Mouse (Mus musculus) midbrain, embryonic 16.5 days (tissue): Measurements from ENCODE around the gene Zfp658. TPM values are rescaled to one million over a fixed set of nuclear protein-coding genes. Genes with fewer than 3 reads are reported as not detected.

Experiments
- ATAC-seq: fragments of 200-750 bp; cut with Nextera tagmentation; 2 replicates; pipeline ENCODE4 v1.8.0; 2017; ENCODE audit warnings: moderate TSS enrichment
- H3K27ac ChIP-seq: fragments of 300-500 bp; sonication (generic); 2 replicates; pipeline ENCODE4 v1.5.1; 2014; ENCODE audit warnings: mild to moderate bottlenecking, low read length, mixed read lengths
- H3K27me3 ChIP-seq: fragments of 300-500 bp; sonication (generic); 2 replicates; pipeline ENCODE4 v1.6.1; 2014; ENCODE audit warnings: low read depth, low read length, mixed read lengths; ENCODE audit not compliant: control insufficient read depth, insufficient read depth
- H3K36me3 ChIP-seq: fragments of 300-500 bp; sonication (generic); 2 replicates; pipeline ENCODE4 v1.6.1; 2014; ENCODE audit warnings: mild to moderate bottlenecking, low read length, moderate library complexity, mixed read lengths; ENCODE audit not compliant: control insufficient read depth, insufficient read depth
- H3K4me1 ChIP-seq: fragments of 300-500 bp; sonication (generic); 2 replicates; pipeline ENCODE4 v1.6.1; 2014; ENCODE audit warnings: mild to moderate bottlenecking, low read length, mixed read lengths; ENCODE audit not compliant: control insufficient read depth, insufficient read depth
- H3K4me2 ChIP-seq: fragments of 300-500 bp; sonication (generic); 2 replicates; pipeline ENCODE4 v1.6.1; 2014; ENCODE audit warnings: mild to moderate bottlenecking, low read length, mixed read lengths
- H3K4me3 ChIP-seq: fragments of 300-500 bp; sonication (generic); 2 replicates; pipeline ENCODE4 v1.5.1; 2014; ENCODE audit warnings: low read depth, mild to moderate bottlenecking, low read length, moderate library complexity, mixed read lengths
- H3K9ac ChIP-seq: fragments of 300-500 bp; sonication (generic); 2 replicates; pipeline ENCODE4 v1.6.1; 2014; ENCODE audit warnings: low read depth, low read length, mixed read lengths
- H3K9me3 ChIP-seq: fragments of 300-500 bp; sonication (generic); replicated peaks from 2 replicates; pipeline ENCODE4 v1.6.1; 2014; ENCODE audit warnings: mild to moderate bottlenecking, low read length, mixed read lengths; ENCODE audit not compliant: control insufficient read depth, poor library complexity, severe bottlenecking
- WGBS: fragments of 180-500 bp; shearing (Covaris S2); extraction: QIAGEN DNeasy Blood & Tissue Kit; methylation state at CpG from one replicate; pipeline ENCODE4 v1.1.7; 2014; 5-methylcytosine and 5-hydroxymethylcytosine counted together
- polyA plus RNA-seq: library from polyadenylated mRNA; unstranded; fragments of >200 nt; fragmentation: Nextera tagmentation; extraction: Ambion mirVana; gene quantifications from 2 replicates; pipeline ENCODE4 v1.2.1, GENCODE M21; 2015

Zfp658 gene
- polyA plus RNA-seq = 9.1 and 9.9 TPM in 2 replicates

- ATAC-seq = peak; percentile 95
- under 1% methylated on average over 27 of the region's 27 CpGs for WGBS
- Histone ChIP-seq H3K4me3 (peak within 1 kb of the TSS; percentile 78), H3K27ac (peak within 1 kb of the TSS; percentile 92), H3K4me1 (peaks cover 19% of the 10 kb centered on the region), H3K36me3 (peaks cover 4% of the 10 kb centered on the region; the same call in 1 of the 2 replicates), H3K4me2 (peak within 1 kb of the TSS; percentile 95), H3K9me3 (no peaks in the 10 kb centered on the region), H3K9ac (peak within 1 kb of the TSS; percentile 81), H3K27me3 (no peaks in the 10 kb centered on the region)
Observed at GRCm38 (mm10) chr7:43562006-43562633, at the start of gene Zfp658. Gene Zfp658, plus strand, starts transcription at chr7:43562256.

DNA sequence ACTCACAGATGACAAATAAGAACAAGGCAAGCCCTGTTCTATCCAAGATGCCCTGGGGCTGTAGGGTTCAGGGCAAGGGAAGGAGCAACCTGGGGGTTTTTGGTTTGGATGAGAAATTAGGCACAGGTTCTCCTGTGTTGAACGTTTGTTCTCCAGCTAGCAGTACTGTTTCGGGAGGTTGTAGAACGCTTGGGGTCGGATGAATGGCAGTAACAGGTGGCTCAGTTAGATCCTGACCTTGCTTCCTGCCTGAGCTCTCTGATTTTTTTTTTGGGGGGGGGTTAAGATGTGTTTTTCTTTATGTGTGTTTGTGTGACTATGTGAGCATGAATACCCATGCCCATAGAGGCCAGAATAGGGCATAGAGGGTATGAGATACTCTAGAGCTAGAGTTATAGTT lies 49.5 kb upstream of the Zfp658 start:
- WGBS = 92% methylated on average over 4 of the region's 4 CpGs
- no peak for ATAC-seq
- H3K4me1 ChIP-seq = no peaks in the 10 kb centered on the region

DNA sequence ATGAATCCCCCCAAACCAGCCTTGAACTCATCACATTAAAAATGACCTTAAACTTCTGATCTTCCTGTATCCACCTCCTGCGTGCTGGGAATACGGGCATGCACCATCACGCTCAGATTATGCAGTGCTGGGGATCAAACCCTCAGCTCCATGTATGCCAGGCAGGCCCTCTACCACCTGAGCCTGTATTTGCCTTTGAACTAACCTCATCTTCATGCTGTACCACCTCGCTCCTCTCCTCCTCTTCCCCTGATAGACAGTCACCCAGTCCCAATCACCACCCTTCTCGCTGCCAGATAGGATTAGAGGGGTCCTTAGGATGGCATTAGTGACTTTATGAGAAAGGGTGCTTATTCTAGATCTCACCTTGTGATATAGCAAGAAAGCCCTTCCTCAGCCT lies 47.0 kb upstream of the Zfp658 start:
- Histone ChIP-seq H3K9me3 (no peaks in the 10 kb centered on the region), H3K4me3 (no peak overlapping the region), H3K9ac (no peak overlapping the region), H3K4me2 (no peak overlapping the region), H3K4me1 (no peaks in the 10 kb centered on the region), H3K27me3 (no peaks in the 10 kb centered on the region), H3K36me3 (no peaks in the 10 kb centered on the region), H3K27ac (no peak overlapping the region)
- ATAC-seq = no peak
- 83% methylated on average over 5 of the region's 5 CpGs for WGBS

More for the DNA sequence above, 49.5 kb upstream of the Zfp658 start:
- H3K9me3 ChIP-seq = no peaks in the 10 kb centered on the region
- H3K4me3 ChIP-seq = no peak overlapping the region
- H3K4me2 ChIP-seq = no peak overlapping the region
- no peak overlapping the region for H3K27ac ChIP-seq
- no peaks in the 10 kb centered on the region for H3K27me3 ChIP-seq
- H3K9ac ChIP-seq = no peak overlapping the region
- no peaks in the 10 kb centered on the region for H3K36me3 ChIP-seq

DNA sequence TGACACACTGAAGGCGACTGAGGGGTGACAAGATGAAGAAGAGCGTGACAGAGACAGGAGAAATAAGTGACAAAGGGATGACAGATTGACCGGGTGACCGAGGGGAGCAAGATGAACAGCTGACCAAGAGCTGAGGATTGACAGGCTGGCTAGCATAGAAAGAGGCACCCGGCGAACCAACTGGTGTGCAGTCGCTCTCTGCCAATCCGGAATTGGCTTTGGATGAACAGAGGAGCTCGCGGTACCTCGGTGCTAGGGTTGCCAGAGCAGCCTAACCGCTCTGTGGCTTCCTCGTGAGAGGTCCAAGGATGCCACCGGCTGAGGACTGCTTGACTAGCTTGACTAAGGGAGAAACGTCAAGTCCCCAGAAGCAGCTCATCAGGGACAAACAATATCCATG lies 43.7 kb upstream of the Zfp658 start:
- no peaks in the 10 kb centered on the region for H3K36me3 ChIP-seq
- H3K9me3 ChIP-seq = no peaks in the 10 kb centered on the region
- H3K4me3 ChIP-seq = no peak overlapping the region
- H3K9ac ChIP-seq = no peak overlapping the region
- no peak for ATAC-seq
- 84% methylated on average over 15 of the region's 15 CpGs for whole genome bisulfite sequencing
- no peak overlapping the region for H3K4me2 ChIP-seq
- no peak overlapping the region for H3K27ac ChIP-seq
- no peaks in the 10 kb centered on the region for H3K27me3 ChIP-seq
- H3K4me1 ChIP-seq = no peaks in the 10 kb centered on the region

DNA sequence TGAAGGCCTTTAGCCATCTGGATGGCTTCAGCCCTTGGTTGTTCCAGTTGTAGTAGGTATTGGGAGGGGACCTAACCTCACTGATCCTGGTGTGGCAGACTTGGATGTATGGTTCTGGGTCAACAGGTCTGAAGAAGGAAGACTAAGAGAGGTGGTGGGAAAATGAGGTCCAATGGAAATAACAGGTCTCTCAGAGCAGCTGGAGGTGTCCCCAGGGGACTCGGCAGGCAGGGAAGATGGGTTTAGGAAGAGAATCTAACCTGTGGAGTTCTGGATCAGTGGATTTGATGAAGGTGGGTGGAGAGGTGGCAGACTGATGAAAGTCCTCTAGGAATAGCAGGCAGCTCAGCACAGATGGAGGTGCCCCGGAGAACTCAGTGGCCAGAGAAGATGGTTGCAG lies 39.3 kb upstream of the Zfp658 start:
- H3K27me3 ChIP-seq = no peaks in the 10 kb centered on the region
- no peak overlapping the region for H3K27ac ChIP-seq
- H3K9me3 ChIP-seq = no peaks in the 10 kb centered on the region
- H3K4me3 ChIP-seq = no peak overlapping the region
- no peak overlapping the region for H3K4me2 ChIP-seq
- 86% methylated on average over 2 of the region's 2 CpGs for WGBS
- no peak overlapping the region for H3K9ac ChIP-seq
- H3K36me3 ChIP-seq = no peaks in the 10 kb centered on the region
- no peak for ATAC-seq
- H3K4me1 ChIP-seq = no peaks in the 10 kb centered on the region

GRCm38 (mm10) chr7:43525313-43525712 lies 36.7 kb upstream of the Zfp658 start:
- Histone ChIP-seq H3K4me2 (no peak overlapping the region), H3K4me1 (no peaks in the 10 kb centered on the region), H3K36me3 (no peaks in the 10 kb centered on the region), H3K27ac (no peak overlapping the region), H3K9ac (no peak overlapping the region), H3K9me3 (no peaks in the 10 kb centered on the region), H3K27me3 (no peaks in the 10 kb centered on the region), H3K4me3 (no peak overlapping the region)
- WGBS = 62% methylated on average over 3 of the region's 3 CpGs
- no peak for ATAC-seq

GRCm38 (mm10) chr7:43530216-43530785 lies 31.8 kb upstream of the Zfp658 start:
- no peaks in the 10 kb centered on the region for H3K4me1 ChIP-seq
- H3K4me2 ChIP-seq = no peak overlapping the region
- H3K27ac ChIP-seq = no peak overlapping the region
- no peak overlapping the region for H3K4me3 ChIP-seq
- ATAC-seq = no peak
- WGBS = 70% methylated on average over 8 of the region's 8 CpGs
- no peak overlapping the region for H3K9ac ChIP-seq
- no peaks in the 10 kb centered on the region for H3K9me3 ChIP-seq
- no peaks in the 10 kb centered on the region for H3K36me3 ChIP-seq
- H3K27me3 ChIP-seq = no peaks in the 10 kb centered on the region

DNA sequence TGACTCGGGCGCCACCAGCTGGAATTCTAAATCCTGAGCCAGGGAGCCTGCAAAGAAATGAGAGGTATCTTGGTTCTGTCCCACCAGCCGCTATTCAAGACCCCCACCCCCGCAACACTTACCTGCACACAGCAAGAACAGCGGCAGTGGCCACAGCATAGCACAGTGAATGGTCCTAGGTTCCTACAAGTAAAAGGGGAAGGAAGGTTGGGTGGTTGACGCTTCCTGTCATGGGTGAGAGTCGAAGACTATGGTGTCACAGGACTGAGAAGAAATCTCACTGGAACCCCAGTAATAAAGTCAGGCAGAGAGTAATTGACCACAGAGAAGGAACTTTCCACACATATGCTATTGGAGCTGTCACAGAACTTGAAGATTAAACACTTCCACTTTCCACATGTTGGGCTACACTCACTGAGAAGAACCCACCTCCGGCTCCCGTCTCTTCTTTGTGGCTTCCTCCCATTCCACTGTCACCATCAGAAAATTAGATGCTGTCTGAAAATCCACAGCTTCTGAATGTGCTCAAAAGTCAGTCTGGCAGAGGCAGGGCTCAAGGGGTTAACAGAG lies 29.0 kb upstream of the Zfp658 start:
- ATAC-seq = no peak
- WGBS = 92% methylated on average over 9 of the region's 9 CpGs
- Histone ChIP-seq H3K4me1 (no peaks in the 10 kb centered on the region), H3K4me3 (no peak overlapping the region), H3K9me3 (no peaks in the 10 kb centered on the region), H3K4me2 (no peak overlapping the region), H3K27me3 (no peaks in the 10 kb centered on the region), H3K27ac (no peak overlapping the region), H3K9ac (no peak overlapping the region), H3K36me3 (no peaks in the 10 kb centered on the region)

DNA sequence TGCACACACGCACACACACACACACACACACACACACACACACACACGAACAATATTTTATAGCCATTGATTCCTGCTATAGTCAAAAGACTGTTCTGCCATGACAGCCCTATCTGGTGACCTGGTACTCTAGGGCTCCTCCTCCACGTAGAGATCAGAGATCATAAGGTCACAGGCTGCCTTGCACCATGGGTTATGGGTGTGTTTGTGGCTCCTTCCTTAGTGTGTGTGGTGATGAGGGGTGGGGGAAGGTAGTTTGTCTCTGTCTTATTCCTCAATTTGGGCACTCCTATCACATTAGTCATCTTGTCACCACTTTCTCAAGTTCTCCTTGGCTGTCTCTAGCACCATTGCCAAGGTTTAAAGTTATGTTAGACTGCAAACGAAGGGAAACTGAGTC lies 23.5 kb upstream of the Zfp658 start:
- Histone ChIP-seq H3K36me3 (no peaks in the 10 kb centered on the region), H3K27ac (no peak overlapping the region), H3K4me2 (no peak overlapping the region), H3K27me3 (no peaks in the 10 kb centered on the region), H3K4me1 (no peaks in the 10 kb centered on the region), H3K9ac (no peak overlapping the region), H3K4me3 (no peak overlapping the region), H3K9me3 (no peaks in the 10 kb centered on the region)
- 75% methylated on average over 4 of the region's 4 CpGs for WGBS
- no peak for ATAC-seq
